Mouse (Mus musculus) neural tube, embryonic 11.5 days (tissue): Measurements from ENCODE around the gene Tle3. TPM values are rescaled to one million over a fixed set of nuclear protein-coding genes. Genes with fewer than 3 reads are reported as not detected.

Source experiments
- ATAC-seq: fragments of 200-750 bp; cut with Nextera tagmentation; 2 replicates; pipeline ENCODE4 v1.8.0; 2017; ENCODE audit warnings: moderate number of reproducible peaks, mild to moderate bottlenecking, moderate TSS enrichment, moderate library complexity; ENCODE audit not compliant: insufficient read depth, low FRiP score, low TSS enrichment
- DNase-seq: peaks from one replicate; pipeline ENCODE4 v3.0.0-alpha.2; 2015; ENCODE audit warnings: low spot score
- H3K27ac ChIP-seq: fragments of 300-500 bp; sonication (generic); 2 replicates; pipeline ENCODE4 v1.5.1; 2014; ENCODE audit warnings: low read depth, mild to moderate bottlenecking, low read length
- H3K27me3 ChIP-seq: fragments of 300-500 bp; sonication (generic); 2 replicates; pipeline ENCODE4 v1.6.1; 2014; ENCODE audit warnings: mild to moderate bottlenecking, low read length, mixed read lengths; ENCODE audit not compliant: control insufficient read depth, insufficient read depth
- H3K36me3 ChIP-seq: fragments of 300-500 bp; sonication (generic); 2 replicates; pipeline ENCODE4 v1.6.1; 2014; ENCODE audit warnings: mild to moderate bottlenecking, low read length, moderate library complexity, mixed read lengths; ENCODE audit not compliant: control insufficient read depth, insufficient read depth
- H3K4me1 ChIP-seq: fragments of 300-500 bp; sonication (generic); 2 replicates; pipeline ENCODE4 v1.6.1; 2014; ENCODE audit warnings: low read length, mixed read lengths; ENCODE audit not compliant: control insufficient read depth, insufficient read depth
- H3K4me2 ChIP-seq: fragments of 300-500 bp; sonication (generic); 2 replicates; pipeline ENCODE4 v1.6.1; 2014; ENCODE audit warnings: low read depth, mild to moderate bottlenecking, moderate library complexity
- H3K4me3 ChIP-seq: fragments of 300-500 bp; sonication (generic); 2 replicates; pipeline ENCODE4 v1.5.1; 2014; ENCODE audit warnings: low read depth, low read length
- H3K9ac ChIP-seq: fragments of 300-500 bp; sonication (generic); 2 replicates; pipeline ENCODE4 v1.6.1; 2014; ENCODE audit warnings: mild to moderate bottlenecking, low read length
- H3K9me3 ChIP-seq: fragments of 300-500 bp; sonication (generic); 2 replicates; pipeline ENCODE4 v1.6.1; 2016; ENCODE audit warnings: low read length; ENCODE audit not compliant: control insufficient read depth
- WGBS: fragments of 180-500 bp; shearing (Covaris S2); extraction: QIAGEN DNeasy Blood & Tissue Kit; methylation state at CpG from one replicate; pipeline ENCODE4 v1.1.7; 2014; 5-methylcytosine and 5-hydroxymethylcytosine counted together
- polyA plus RNA-seq: library from polyadenylated mRNA; unstranded; fragments of >200 nt; fragmentation: Nextera tagmentation; extraction: Ambion mirVana; gene quantifications from 2 replicates; pipeline ENCODE4 v1.2.1, GENCODE M21; 2014

The Tle3 gene
- polyA plus RNA-seq: 42.4 and 43.6 TPM in 2 replicates

DNA sequence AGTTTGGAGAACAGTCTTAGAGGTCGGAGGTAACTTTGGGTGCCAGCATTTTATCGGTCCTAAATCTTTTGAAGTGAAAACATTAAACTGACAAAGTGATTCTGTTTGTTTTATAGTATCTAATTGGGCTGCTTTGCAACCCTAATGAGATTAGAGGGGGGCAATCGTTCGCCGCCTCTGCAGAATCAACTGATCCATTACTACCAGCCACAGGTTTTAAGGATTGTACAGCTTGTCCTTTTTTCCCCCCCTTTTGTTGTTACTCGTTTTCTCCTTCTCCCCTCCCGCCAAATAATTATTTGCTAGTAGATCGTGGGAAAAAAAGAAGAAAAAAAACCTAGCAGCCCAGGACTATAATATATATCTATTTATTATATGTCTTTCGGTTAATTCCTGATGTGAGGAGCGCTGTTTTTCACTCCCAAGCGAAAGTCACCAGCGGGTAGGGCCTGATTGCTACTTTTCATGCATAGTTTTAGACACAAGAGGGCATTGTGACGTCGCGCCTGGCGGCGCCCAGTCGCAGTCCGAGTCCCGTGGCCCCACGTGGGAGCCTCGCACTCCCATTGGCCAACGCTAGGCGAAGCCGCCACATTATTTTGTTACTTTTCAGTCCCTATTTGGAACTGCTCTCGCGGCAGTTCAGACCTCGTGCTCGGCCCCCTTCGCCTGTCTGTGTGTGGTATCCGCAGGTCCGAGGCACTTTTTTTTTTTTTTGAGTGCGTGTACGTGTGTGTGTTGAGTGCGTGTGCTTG, at the start of gene Tle3:
TSS of gene Tle3 (plus strand) at position 612 of the 755 bp plus-strand sequence.
- no peaks in the 10 kb centered on the region for H3K9me3 ChIP-seq
- peak within 1 kb of the TSS; percentile 92 for H3K4me3 ChIP-seq
- DNase-seq (peak; percentile 100), ATAC-seq (peak; percentile 73)
- H3K36me3 ChIP-seq: peaks cover 5% of the 10 kb centered on the region; the same call in 1 of the 2 replicates
- under 1% methylated on average over 35 of the region's 35 CpGs for WGBS
- peaks cover 45% of the 10 kb centered on the region for H3K4me1 ChIP-seq
- H3K4me2 ChIP-seq: peak within 1 kb of the TSS; percentile 81
- no peaks in the 10 kb centered on the region for H3K27me3 ChIP-seq
- H3K9ac ChIP-seq: peak within 1 kb of the TSS; percentile 100
- peak within 1 kb of the TSS; percentile 94 for H3K27ac ChIP-seq

DNA sequence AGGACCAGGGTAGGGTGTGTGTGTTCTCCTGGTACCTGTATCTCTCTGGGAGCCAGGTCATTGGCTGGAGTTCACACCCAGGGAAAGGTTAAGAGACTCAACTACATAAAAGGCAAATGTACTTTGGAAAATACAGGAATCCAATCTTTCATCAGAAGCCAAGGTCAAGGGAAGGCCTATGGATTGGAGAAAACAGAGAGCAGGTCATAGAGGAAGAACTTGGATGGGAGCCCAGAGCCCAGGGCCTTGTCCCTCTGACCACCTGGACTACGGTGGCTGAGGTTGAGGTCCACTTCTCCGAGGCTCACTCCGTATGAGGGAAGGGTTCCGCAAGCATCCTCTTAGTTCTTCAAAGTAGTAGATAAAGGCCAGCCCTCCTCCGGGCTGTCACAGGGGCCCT, 48.9 kb upstream of the Tle3 start:
- 90% methylated on average over 5 of the region's 5 CpGs for WGBS
- ATAC-seq: no peak
- Histone ChIP-seq H3K27me3 (no peaks in the 10 kb centered on the region), H3K4me2 (no peak overlapping the region), H3K4me1 (peaks cover 20% of the 10 kb centered on the region), H3K9ac (no peak overlapping the region), H3K36me3 (no peaks in the 10 kb centered on the region), H3K4me3 (no peak overlapping the region), H3K27ac (no peak overlapping the region), H3K9me3 (no peaks in the 10 kb centered on the region)
- no peak for DNase-seq

DNA sequence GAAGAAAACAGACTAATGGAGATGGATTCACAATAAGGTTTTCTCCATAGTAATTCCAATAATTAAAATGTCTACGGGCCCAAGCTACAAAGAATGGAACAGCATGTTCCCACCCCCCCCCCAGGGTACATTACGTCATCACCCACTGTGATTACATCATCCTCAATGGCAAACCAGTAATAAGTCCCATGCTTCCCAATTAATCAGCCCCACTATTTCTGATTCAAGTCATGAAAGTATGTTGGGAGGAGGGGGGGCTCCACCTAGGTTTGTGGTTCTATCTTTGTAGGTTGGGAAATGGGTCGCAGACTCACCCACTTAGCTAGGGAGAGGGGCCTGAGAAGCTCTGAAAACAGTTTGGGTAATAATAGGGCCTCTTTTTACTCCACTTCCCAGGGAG, 48.3 kb upstream of the Tle3 start:
- Histone ChIP-seq H3K27me3 (no peaks in the 10 kb centered on the region), H3K4me2 (no peak overlapping the region), H3K27ac (no peak overlapping the region; the same call in 1 of the 2 replicates), H3K36me3 (no peaks in the 10 kb centered on the region), H3K9ac (no peak overlapping the region), H3K9me3 (no peaks in the 10 kb centered on the region), H3K4me1 (peaks cover 20% of the 10 kb centered on the region), H3K4me3 (no peak overlapping the region)
- 45% methylated on average over 3 of the region's 3 CpGs for WGBS
- no peak for ATAC-seq
- DNase-seq: no peak

DNA sequence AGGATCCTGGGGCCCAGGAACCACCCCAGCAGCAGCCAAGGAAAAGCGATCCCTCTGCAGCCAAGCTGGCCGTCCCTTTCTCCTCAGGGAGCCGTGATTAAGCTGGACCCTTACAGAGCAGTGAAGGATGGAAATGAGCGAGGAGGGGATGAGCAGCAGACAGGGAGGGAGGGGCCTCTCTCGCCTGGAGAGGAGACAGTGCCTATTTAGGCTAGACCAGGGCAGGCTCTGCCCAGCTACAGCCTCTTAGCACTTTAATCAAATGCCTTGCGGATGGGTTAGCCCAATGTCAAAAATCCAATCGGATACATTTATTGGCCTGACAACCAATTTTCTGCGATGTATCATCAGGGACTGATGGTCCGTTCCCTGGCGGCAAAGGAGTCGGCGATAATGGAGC, 47.8 kb upstream of the Tle3 start:
- H3K27me3 ChIP-seq: no peaks in the 10 kb centered on the region
- WGBS: 7% methylated on average over 12 of the region's 12 CpGs
- no peaks in the 10 kb centered on the region for H3K36me3 ChIP-seq
- ATAC-seq (no peak), DNase-seq (peak; percentile 59)
- no peaks in the 10 kb centered on the region for H3K9me3 ChIP-seq
- peaks cover 20% of the 10 kb centered on the region for H3K4me1 ChIP-seq
- H3K4me3 ChIP-seq: no peak overlapping the region
- no peak overlapping the region for H3K4me2 ChIP-seq
- no peak overlapping the region for H3K9ac ChIP-seq
- no peak overlapping the region; the same call in 1 of the 2 replicates for H3K27ac ChIP-seq

DNA sequence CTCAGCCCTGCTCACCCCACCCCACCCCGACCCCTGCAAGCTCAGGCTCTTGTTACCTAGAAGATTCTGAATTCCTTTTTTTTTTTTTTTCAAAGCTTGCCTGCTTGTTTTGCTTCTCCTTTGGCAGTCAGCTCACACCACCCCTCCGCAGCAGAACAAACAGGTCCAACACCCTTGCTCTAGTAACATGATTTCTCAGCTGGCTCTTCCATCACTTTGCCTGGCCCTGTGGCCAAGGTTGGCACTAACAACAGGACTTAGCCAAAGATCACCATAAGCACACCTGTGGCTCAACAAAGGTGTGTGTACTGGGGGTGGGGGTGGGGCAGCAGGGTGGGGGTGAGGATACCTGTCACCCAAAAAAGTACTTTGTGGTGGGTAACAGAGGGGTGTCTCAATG, 47.2 kb upstream of the Tle3 start:
- 11% methylated on average over 2 of the region's 2 CpGs for WGBS

DNA sequence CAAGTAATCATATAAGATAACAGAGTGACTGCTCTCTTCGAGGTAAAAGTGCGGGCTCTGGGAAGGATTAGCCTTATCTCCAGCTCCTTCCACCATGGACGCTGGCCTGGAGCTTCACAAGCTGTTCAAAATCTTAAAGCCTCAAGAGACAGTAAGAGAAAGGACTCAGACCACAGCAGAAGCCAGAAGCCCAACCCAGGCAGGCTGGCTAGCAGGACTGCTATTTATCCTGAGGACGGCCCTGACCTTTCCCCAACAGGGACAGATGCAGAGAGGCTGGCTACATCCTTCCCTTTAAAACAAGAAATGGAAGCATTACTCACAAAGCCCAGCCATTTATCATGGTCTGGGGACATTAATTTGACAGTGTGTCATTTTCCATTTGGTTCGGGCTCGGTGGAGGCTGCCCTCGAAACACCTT, 46.2 kb upstream of the Tle3 start:
- Histone ChIP-seq H3K36me3 (no peaks in the 10 kb centered on the region), H3K27ac (no peak overlapping the region), H3K9me3 (no peaks in the 10 kb centered on the region), H3K27me3 (no peaks in the 10 kb centered on the region), H3K4me3 (no peak overlapping the region), H3K4me2 (no peak overlapping the region), H3K4me1 (peaks cover 20% of the 10 kb centered on the region), H3K9ac (no peak overlapping the region)
- no peak for ATAC-seq
- 25% methylated on average over 7 of the region's 7 CpGs for WGBS
- DNase-seq: peak; percentile 43

More for the DNA sequence above, 47.2 kb upstream of the Tle3 start:
- Histone ChIP-seq H3K9me3 (no peaks in the 10 kb centered on the region), H3K4me2 (no peak overlapping the region), H3K27ac (no peak overlapping the region), H3K36me3 (no peaks in the 10 kb centered on the region), H3K4me1 (peaks cover 20% of the 10 kb centered on the region), H3K27me3 (no peaks in the 10 kb centered on the region), H3K9ac (no peak overlapping the region), H3K4me3 (no peak overlapping the region)
- ATAC-seq (no peak), DNase-seq (no peak)

DNA sequence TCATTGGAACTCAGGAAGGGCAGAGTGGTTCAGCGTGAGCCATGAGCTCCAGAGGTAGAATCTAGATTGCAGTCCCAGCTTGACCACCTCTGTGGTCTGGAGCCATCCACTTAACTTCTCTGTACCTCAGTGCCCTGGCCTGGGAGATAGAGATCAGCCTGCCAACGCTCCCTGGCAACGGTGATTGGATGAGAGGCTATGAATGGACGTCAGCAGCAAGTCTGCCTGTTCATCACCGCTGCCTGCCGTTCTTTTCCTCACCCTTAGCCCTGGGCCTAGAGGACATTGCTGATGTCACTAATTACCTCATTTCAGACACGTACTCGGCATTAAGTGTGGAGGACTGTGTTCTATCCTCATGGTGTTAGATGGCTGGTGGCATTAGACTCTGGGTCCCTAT, 45.2 kb upstream of the Tle3 start:
- Histone ChIP-seq H3K4me2 (no peak overlapping the region), H3K27ac (no peak overlapping the region), H3K4me1 (peaks cover 20% of the 10 kb centered on the region), H3K4me3 (no peak overlapping the region), H3K9ac (no peak overlapping the region), H3K27me3 (no peaks in the 10 kb centered on the region), H3K9me3 (no peaks in the 10 kb centered on the region), H3K36me3 (no peaks in the 10 kb centered on the region)
- DNase-seq (no peak), ATAC-seq (no peak)
- 72% methylated on average over 8 of the region's 8 CpGs for WGBS

DNA sequence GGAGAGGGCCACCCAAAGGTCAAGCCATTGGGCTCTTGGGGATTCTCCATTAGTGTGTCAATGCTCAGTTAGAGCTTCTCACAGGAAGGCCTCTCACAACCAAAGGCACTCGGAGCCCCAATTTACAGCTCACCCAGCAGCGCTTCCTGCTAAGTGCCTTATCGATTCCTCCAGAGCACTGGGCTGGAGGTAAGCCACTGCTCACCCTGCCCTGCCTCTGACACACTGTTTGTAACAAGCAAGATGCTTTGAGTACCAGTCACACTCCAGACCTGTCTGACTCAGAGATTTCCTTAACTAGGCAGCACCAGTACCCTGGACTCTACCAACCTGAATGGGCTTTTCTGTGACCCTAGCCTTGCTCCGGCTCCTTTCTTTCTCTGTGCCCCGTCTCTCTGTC, 44.0 kb upstream of the Tle3 start:
- H3K4me3 ChIP-seq: no peak overlapping the region
- no peak overlapping the region for H3K9ac ChIP-seq
- DNase-seq (no peak), ATAC-seq (no peak)
- no peaks in the 10 kb centered on the region for H3K36me3 ChIP-seq
- WGBS: 64% methylated on average over 5 of the region's 5 CpGs
- H3K4me2 ChIP-seq: no peak overlapping the region
- no peak overlapping the region for H3K27ac ChIP-seq
- no peaks in the 10 kb centered on the region for H3K9me3 ChIP-seq
- H3K4me1 ChIP-seq: peaks cover 20% of the 10 kb centered on the region
- H3K27me3 ChIP-seq: no peaks in the 10 kb centered on the region

DNA sequence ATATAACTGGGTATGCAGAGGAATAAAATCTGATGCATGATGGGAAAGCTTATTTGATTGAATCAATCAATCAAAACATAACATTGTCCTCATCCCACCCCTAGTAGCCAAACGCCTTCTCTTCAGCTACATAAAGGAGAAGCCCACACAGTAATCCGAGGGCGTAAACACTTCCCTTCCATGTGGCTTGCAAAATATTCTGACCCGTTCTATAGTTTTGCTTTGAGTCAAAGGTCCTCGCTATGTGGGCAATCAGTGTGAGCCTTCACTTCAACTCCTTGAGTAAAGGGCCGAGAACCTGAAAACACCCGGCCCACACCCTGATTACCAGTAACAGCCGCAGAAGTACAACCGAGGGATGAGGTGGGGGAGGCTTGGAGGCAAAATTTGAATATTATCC, 41.4 kb upstream of the Tle3 start:
- no peaks in the 10 kb centered on the region; the same call in 1 of the 2 replicates for H3K27me3 ChIP-seq

More for the DNA sequence above, 41.4 kb upstream of the Tle3 start:
- Histone ChIP-seq H3K27ac (no peak overlapping the region), H3K4me1 (0 out of 2 replicates have a peak, but pooled peaks cover 7% of the 10 kb centered on the region), H3K9me3 (no peaks in the 10 kb centered on the region), H3K36me3 (no peaks in the 10 kb centered on the region), H3K9ac (no peak overlapping the region), H3K4me2 (no peak overlapping the region), H3K4me3 (no peak overlapping the region)
- 91% methylated on average over 9 of the region's 9 CpGs for WGBS
- DNase-seq (no peak), ATAC-seq (no peak)
